Mouse (Mus musculus) hindbrain, postnatal 0 days (tissue): ENCODE results near the gene Npsr1. TPM values are rescaled to one million over a fixed set of nuclear protein-coding genes. Genes with fewer than 3 reads are reported as not detected.

Source experiments
- ATAC-seq: fragments of 200-750 bp; cut with Nextera tagmentation; 2 replicates; pipeline ENCODE4 v1.8.0; 2017; ENCODE audit warnings: mild to moderate bottlenecking, moderate TSS enrichment, moderate library complexity
- DNase-seq: peaks from one replicate; pipeline ENCODE4 v3.0.0-alpha.2; 2015; ENCODE audit warnings: low spot score
- H3K27ac ChIP-seq: fragments of 300-500 bp; sonication (generic); 2 replicates; pipeline ENCODE4 v1.5.1; 2014; ENCODE audit warnings: mild to moderate bottlenecking
- H3K27me3 ChIP-seq: fragments of 300-500 bp; sonication (generic); 2 replicates; pipeline ENCODE4 v1.6.1; 2014; ENCODE audit warnings: low read length, mixed read lengths; ENCODE audit not compliant: insufficient read depth
- H3K36me3 ChIP-seq: fragments of 300-500 bp; sonication (generic); 2 replicates; pipeline ENCODE4 v1.6.1; 2014; ENCODE audit warnings: low read length, mixed read lengths; ENCODE audit not compliant: insufficient read depth
- H3K4me1 ChIP-seq: fragments of 300-500 bp; sonication (generic); 2 replicates; pipeline ENCODE4 v1.6.1; 2014; ENCODE audit warnings: antibody characterized with exemption, low read length, mixed read lengths; ENCODE audit not compliant: insufficient read depth
- H3K4me2 ChIP-seq: fragments of 300-500 bp; sonication (generic); 2 replicates; pipeline ENCODE4 v1.6.1; 2014; ENCODE audit warnings: low read depth, mild to moderate bottlenecking, low read length, moderate library complexity, mixed read lengths
- H3K4me3 ChIP-seq: fragments of 300-500 bp; sonication (generic); 2 replicates; pipeline ENCODE4 v1.5.1; 2014; ENCODE audit warnings: low read length
- H3K9ac ChIP-seq: fragments of 300-500 bp; sonication (generic); replicated peaks from 2 replicates; pipeline ENCODE4 v1.6.1; 2014; ENCODE audit warnings: mild to moderate bottlenecking, low read length, moderate library complexity, mixed read lengths
- H3K9me3 ChIP-seq: fragments of 300-500 bp; sonication (generic); 2 replicates; pipeline ENCODE4 v1.6.1; 2016; ENCODE audit warnings: low read length, mixed read lengths
- CTCF ChIP-seq: IDR thresholded peaks from 2 replicates; pipeline ENCODE4 v1.5.1; 2016; ENCODE audit warnings: antibody characterized with exemption, control low read depth, low read depth
- WGBS: fragments of 180-500 bp; shearing (Covaris S2); extraction: QIAGEN DNeasy Blood & Tissue Kit; methylation state at CpG from one replicate; pipeline ENCODE4 v1.1.7; 2014; 5-methylcytosine and 5-hydroxymethylcytosine counted together
- polyA plus RNA-seq: library from polyadenylated mRNA; unstranded; fragments of >200 nt; fragmentation: Nextera tagmentation; extraction: Ambion mirVana; gene quantifications from 2 replicates; pipeline ENCODE4 v1.2.1, GENCODE M21; 2015
- total RNA-seq: library from RNA; depleted of rRNA; stranded (reverse); fragments of >200 nt; gene quantifications from 2 replicates; pipeline ENCODE4 v1.2.3, GENCODE M21; 2014

Npsr1 gene
- total and polyA plus RNA-seq, 2 experiments from 2014 or later = 0.84 to 1.2 TPM

- Histone ChIP-seq H3K9ac (no peak overlapping the region), H3K4me1 (no peaks in the 10 kb centered on the region), H3K9me3 (no peaks in the 10 kb centered on the region), H3K4me2 (no peak overlapping the region), H3K27me3 (no peaks in the 10 kb centered on the region), H3K27ac (no peak overlapping the region), H3K36me3 (no peaks in the 10 kb centered on the region), H3K4me3 (no peak overlapping the region)
- no peak for TF ChIP-seq CTCF
- 83% methylated on average over 1 of the region's 1 CpGs for WGBS
- ATAC-seq = no peak
- DNase-seq = no peak
Measured at GRCm38 (mm10) chr9:24168501-24168900, 70.7 kb downstream of the Npsr1 start.

GRCm38 (mm10) chr9:24170728-24171127 lies 72.9 kb downstream of the Npsr1 start:
- Histone ChIP-seq H3K4me2 (no peak overlapping the region), H3K9ac (no peak overlapping the region), H3K27me3 (no peaks in the 10 kb centered on the region), H3K27ac (no peak overlapping the region), H3K4me3 (no peak overlapping the region), H3K36me3 (no peaks in the 10 kb centered on the region), H3K9me3 (no peaks in the 10 kb centered on the region), H3K4me1 (no peaks in the 10 kb centered on the region)
- DNase-seq (no peak), ATAC-seq (no peak)
- no peak for TF ChIP-seq CTCF
- WGBS = 90% methylated on average over 1 of the region's 1 CpGs

- Histone ChIP-seq H3K27me3 (no peaks in the 10 kb centered on the region), H3K36me3 (no peaks in the 10 kb centered on the region), H3K27ac (no peak overlapping the region), H3K9ac (no peak overlapping the region), H3K4me1 (no peaks in the 10 kb centered on the region), H3K4me2 (no peak overlapping the region), H3K4me3 (no peak overlapping the region), H3K9me3 (no peaks in the 10 kb centered on the region)
- WGBS = 69% methylated on average over 2 of the region's 2 CpGs
- no peak for ATAC-seq
- DNase-seq = no peak
- no peak for TF ChIP-seq CTCF
Measured at GRCm38 (mm10) chr9:24178744-24179143, 80.9 kb downstream of the Npsr1 start.

GRCm38 (mm10) chr9:24180926-24181325 lies 83.1 kb downstream of the Npsr1 start:
- Histone ChIP-seq H3K9me3 (no peaks in the 10 kb centered on the region), H3K4me1 (no peaks in the 10 kb centered on the region), H3K27me3 (no peaks in the 10 kb centered on the region), H3K4me3 (no peak overlapping the region), H3K27ac (no peak overlapping the region), H3K36me3 (no peaks in the 10 kb centered on the region), H3K9ac (no peak overlapping the region), H3K4me2 (no peak overlapping the region)
- ATAC-seq (no peak), DNase-seq (no peak)
- TF ChIP-seq CTCF = no peak
- 81% methylated on average over 7 of the region's 7 CpGs for whole genome bisulfite sequencing

DNA sequence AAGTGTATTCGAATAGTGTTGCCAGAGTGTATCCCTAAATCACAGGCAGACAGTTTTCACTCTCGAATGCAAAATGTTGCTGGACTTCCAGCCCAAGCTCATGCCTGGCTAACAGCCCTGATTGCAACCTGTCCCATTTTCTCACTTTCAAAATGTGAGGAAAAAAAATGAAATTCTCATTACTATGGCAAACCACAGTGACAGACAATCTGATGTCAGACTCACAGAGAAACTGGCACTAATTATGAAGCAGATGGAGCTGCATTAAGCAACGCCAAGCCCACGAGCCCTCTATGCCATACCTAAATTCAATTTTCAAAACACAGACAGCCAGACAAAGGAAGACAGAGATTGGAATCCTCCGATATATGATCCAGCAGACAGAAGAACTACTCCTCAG lies 88.5 kb downstream of the Npsr1 start:
- DNase-seq = peak; percentile 58
- Histone ChIP-seq H3K4me3 (no peak overlapping the region), H3K4me2 (no peak overlapping the region), H3K9ac (no peak overlapping the region), H3K4me1 (no peaks in the 10 kb centered on the region), H3K27me3 (no peaks in the 10 kb centered on the region), H3K9me3 (no peaks in the 10 kb centered on the region), H3K27ac (peak overlapping the region; percentile 36; the same call in 1 of the 2 replicates), H3K36me3 (no peaks in the 10 kb centered on the region)
- ATAC-seq = no peak
- TF ChIP-seq CTCF = no peak
- 59% methylated on average over 5 of the region's 5 CpGs for WGBS

- no peak overlapping the region for H3K4me2 ChIP-seq
- H3K36me3 ChIP-seq = no peaks in the 10 kb centered on the region
- H3K9me3 ChIP-seq = no peaks in the 10 kb centered on the region
- no peak overlapping the region for H3K27ac ChIP-seq
- H3K9ac ChIP-seq = no peak overlapping the region
- no peak for TF ChIP-seq CTCF
- H3K27me3 ChIP-seq = no peaks in the 10 kb centered on the region
- H3K4me1 ChIP-seq = no peaks in the 10 kb centered on the region
- DNase-seq (peak; percentile 58), ATAC-seq (peak; percentile 55; the same call in 1 of the 2 replicates)
- 26% methylated on average over 2 of the region's 2 CpGs for WGBS
- no peak overlapping the region for H3K4me3 ChIP-seq
Measured at GRCm38 (mm10) chr9:24189511-24190260, 91.9 kb downstream of the Npsr1 start.

GRCm38 (mm10) chr9:24190261-24190588 lies 92.4 kb downstream of the Npsr1 start:
- H3K27me3 ChIP-seq = no peaks in the 10 kb centered on the region
- no peak overlapping the region for H3K27ac ChIP-seq
- ATAC-seq (no peak), DNase-seq (no peak)
- no peak overlapping the region for H3K4me3 ChIP-seq
- TF ChIP-seq CTCF = no peak
- H3K4me1 ChIP-seq = no peaks in the 10 kb centered on the region
- H3K9me3 ChIP-seq = no peaks in the 10 kb centered on the region
- no peaks in the 10 kb centered on the region for H3K36me3 ChIP-seq
- WGBS = 48% methylated on average over 1 of the region's 1 CpGs
- no peak overlapping the region for H3K4me2 ChIP-seq
- no peak overlapping the region for H3K9ac ChIP-seq
